In the genomic region with DNA sequence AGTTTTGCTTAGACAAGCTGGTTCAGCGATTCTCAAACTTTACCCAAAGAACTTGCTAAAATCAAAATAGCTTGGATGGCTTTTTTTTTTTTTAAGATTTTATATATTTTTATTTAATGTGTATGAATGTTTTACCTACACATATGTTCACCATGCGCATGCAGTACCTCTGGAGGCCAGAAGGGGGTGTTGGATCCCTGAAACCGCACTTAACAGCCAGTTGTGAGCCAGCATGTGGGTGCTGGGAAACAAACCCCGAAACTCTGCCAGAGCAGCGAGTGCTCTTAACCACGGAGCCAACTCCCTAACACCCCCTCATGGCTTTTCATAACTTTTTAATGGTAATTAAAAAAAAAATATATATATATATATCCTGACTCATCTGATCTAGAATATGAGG, we compare ENCODE assay signal across 17 mouse cellular contexts. TPM values are rescaled to one million over a fixed set of nuclear protein-coding genes. Genes with fewer than 3 reads are reported as not detected.
DNase-seq lines count a peak whose midpoint lies in the region; ATAC-seq and TF ChIP-seq lines count a peak whose summit lies in the region.
"Had no signal": no experiment of that assay in that cellular context is flagged by ENCODE, and none has a peak within 500 bp of the region (broad histone marks: within the 10 kb centered on the region; RNA-seq: fewer than 3 reads in every experiment).

No protein-coding gene starts in this region.

- H3K4me3 ChIP-seq in gastrocnemius, adult 2 months: no peak overlapping the region
- H3K4me3 ChIP-seq in liver, postnatal 0 days (ENCODE audit: low read depth, low read length): no peak overlapping the region
- no peak overlapping the region for H3K4me3 ChIP-seq in liver, embryonic 12.5 days
- no peak overlapping the region for H3K4me3 ChIP-seq in E14TG2a.4 (replicated peaks; ENCODE audit: low read length)
- H3K4me3 ChIP-seq: erythroblast, embryonic 14.5 days; liver, embryonic 15.5 days had no signal

- no peak overlapping the region for H3K4me2 ChIP-seq in liver, postnatal 0 days (ENCODE audit: low read depth, low read length)
- H3K4me2 ChIP-seq in liver, embryonic 12.5 days: no peak overlapping the region
- H3K4me2 ChIP-seq: liver, embryonic 15.5 days had no signal

- no peak for TF ChIP-seq EP300 in liver, postnatal 0 days (IDR thresholded peaks at IDR 0.05; ENCODE audit: low read depth)

- DNase-seq in gastrocnemius, adult 2 months: no peak
- no peak for DNase-seq in gastrocnemius, adult 8-10 months (ENCODE audit: low spot score in 2 of 2)
- DNase-seq in liver, postnatal 0 days: no peak
- DNase-seq in brain, embryonic 14.5 days (ENCODE audit: low read depth): no peak
- no peak for DNase-seq in ovary, adult 18-20 months (ENCODE audit: low spot score)
- no peak for DNase-seq in gastrocnemius, postnatal 25 days
- DNase-seq: kidney, postnatal 36 days; right cerebral cortex, adult 18-20 months had no signal

- 91% methylated on average over 6 of the region's 6 CpGs for WGBS in liver, postnatal 0 days (ENCODE audit: insufficient replicate concordance)
- WGBS in liver, embryonic 12.5 days (ENCODE audit: insufficient replicate concordance): 83% methylated on average over 6 of the region's 6 CpGs

- H3K27ac ChIP-seq in gastrocnemius, adult 2 months: peak overlapping the region; percentile 89
- H3K27ac ChIP-seq in liver, postnatal 0 days (ENCODE audit: low read depth): no peak overlapping the region
- no peak overlapping the region for H3K27ac ChIP-seq in liver, embryonic 12.5 days
- H3K27ac ChIP-seq: liver, embryonic 15.5 days had no signal

- H3K4me1 ChIP-seq in liver, postnatal 0 days (ENCODE audit: insufficient read depth): peaks cover 11% of the 10 kb centered on the region
- peaks cover 26% of the 10 kb centered on the region for H3K4me1 ChIP-seq in liver, embryonic 12.5 days
- peaks cover 48% of the 10 kb centered on the region for H3K4me1 ChIP-seq in E14TG2a.4 (replicated peaks; ENCODE audit: low read depth, low read length)

- H3K36me3 ChIP-seq in liver, postnatal 0 days (replicated peaks; ENCODE audit: insufficient read depth, low read length): no peaks in the 10 kb centered on the region
- H3K36me3 ChIP-seq in liver, embryonic 12.5 days: no peaks in the 10 kb centered on the region
- no peaks in the 10 kb centered on the region for H3K36me3 ChIP-seq in E14TG2a.4 (ENCODE audit: insufficient read depth, low read length)
- H3K36me3 ChIP-seq: liver, embryonic 15.5 days had no signal

- intact Hi-C loops in gastrocnemius, adult 2 months (cut with DNase I): loop anchor here (5.0 kb wide), 2 partner anchors 36 to 84 kb away; a partner anchor contains a TSS

- TF ChIP-seq POLR2A in brain, embryonic 14.5 days (IDR thresholded peaks at IDR 0.05; ENCODE audit: borderline replicate concordance, extremely low read depth, insufficient read depth, insufficient read length, poor library complexity, severe bottlenecking): no peak

- H3K27me3 ChIP-seq in liver, postnatal 0 days (ENCODE audit: insufficient read depth, low read length): no peaks in the 10 kb centered on the region
- peaks cover 14% of the 10 kb centered on the region; the same call in 1 of the 2 replicates for H3K27me3 ChIP-seq in liver, embryonic 12.5 days (replicated peaks)
- no peaks in the 10 kb centered on the region for H3K27me3 ChIP-seq in E14TG2a.4 (ENCODE audit: insufficient read depth, low read length)

- no peak for ATAC-seq in liver, postnatal 0 days
- no peak for ATAC-seq in liver, embryonic 12.5 days
- ATAC-seq: hindbrain, embryonic 16.5 days had no signal

- TF ChIP-seq CTCF in gastrocnemius, adult 2 months (IDR thresholded peaks at IDR 0.05): peak; percentile 56
- peak; percentile 56 for TF ChIP-seq CTCF in liver, postnatal 0 days (IDR thresholded peaks at IDR 0.05; ENCODE audit: low read depth)
- peak; percentile 97 for TF ChIP-seq CTCF in E14TG2a.4 (conservative IDR thresholded peaks at IDR 0.05; ENCODE audit: low read length)
- TF ChIP-seq CTCF in brain, embryonic 14.5 days (IDR thresholded peaks at IDR 0.05; ENCODE audit: borderline replicate concordance, extremely low read depth, insufficient read depth, insufficient read length): peak; percentile 49

- no peak overlapping the region for H3K9ac ChIP-seq in liver, postnatal 0 days (replicated peaks)
- no peak overlapping the region for H3K9ac ChIP-seq in liver, embryonic 12.5 days
- H3K9ac ChIP-seq: liver, embryonic 15.5 days had no signal

- no peaks in the 10 kb centered on the region for H3K9me3 ChIP-seq in liver, postnatal 0 days (ENCODE audit: low read length)
- H3K9me3 ChIP-seq in liver, embryonic 12.5 days (replicated peaks): no peaks in the 10 kb centered on the region
- 0 out of 2 replicates have a peak, but pooled peaks cover 4% of the 10 kb centered on the region for H3K9me3 ChIP-seq in E14TG2a.4 (ENCODE audit: low read length)
- H3K9me3 ChIP-seq: liver, embryonic 15.5 days had no signal

RNA-seq across cellular contexts. Expression of a gene that starts 4.1 kb away (rescaled TPM):
- total RNA-seq in gastrocnemius, adult 2 months (2021): 10 to 100 TPM; 32.1 to 38.7 TPM
- 10 to 100 TPM; 27.8 to 35.0 (median 29.8) TPM for total RNA-seq in gastrocnemius, adult 8-10 months (2022)
- polyA plus RNA-seq in liver, postnatal 0 days (2015; fragmentation: Nextera tagmentation; extraction: Ambion mirVana): 12.4 and 13.1 TPM in 2 replicates
- 11.6 and 11.9 TPM in 2 replicates for polyA plus RNA-seq in liver, embryonic 12.5 days (2016; fragmentation: Nextera tagmentation; extraction: Ambion mirVana)
- 21.2 and 23.6 TPM in 2 replicates for polyA plus RNA-seq in brain, embryonic 14.5 days (2012; rRNA removed)
- 10 to 100 TPM; 31.5 to 36.3 TPM for total RNA-seq in gastrocnemius, postnatal 25 days (2021)

RNA-seq across cellular contexts. Expression of a gene that starts 21.2 kb away (rescaled TPM):
- 10 to 100 TPM; 11.5 to 13.3 TPM for total RNA-seq in gastrocnemius, adult 2 months (2021)
- total RNA-seq in gastrocnemius, adult 8-10 months (2022): 10 to 100 TPM; 11.1 to 15.6 (median 13.1) TPM
- polyA plus RNA-seq in liver, postnatal 0 days (2015; fragmentation: Nextera tagmentation; extraction: Ambion mirVana): 7.6 and 8.3 TPM in 2 replicates
- 28.9 and 30.6 TPM in 2 replicates for polyA plus RNA-seq in liver, embryonic 12.5 days (2016; fragmentation: Nextera tagmentation; extraction: Ambion mirVana)
- 81.7 and 102 TPM in 2 replicates for polyA plus RNA-seq in brain, embryonic 14.5 days (2012; rRNA removed)
- total RNA-seq in gastrocnemius, postnatal 25 days (2021): 10 to 100 TPM; 12.8 to 14.3 TPM

RNA-seq across cellular contexts. Expression of a gene that starts 36.0 kb away (rescaled TPM):
- not detected for total RNA-seq in gastrocnemius, adult 2 months (2021)
- total RNA-seq in gastrocnemius, adult 8-10 months (2022): not detected
- not detected in 2 replicates for polyA plus RNA-seq in liver, postnatal 0 days (2015; fragmentation: Nextera tagmentation; extraction: Ambion mirVana)
- not detected in 2 replicates for polyA plus RNA-seq in liver, embryonic 12.5 days (2016; fragmentation: Nextera tagmentation; extraction: Ambion mirVana)
- polyA plus RNA-seq in brain, embryonic 14.5 days (2012; rRNA removed): 0.16 and 0.59 TPM in 2 replicates
- not detected for total RNA-seq in gastrocnemius, postnatal 25 days (2021)
- total RNA-seq: gastrocnemius, adult 18-20 months; left cerebral cortex, postnatal 10 days had no signal
- polyA plus RNA-seq: erythroblast, embryonic 14.5 days; heart, embryonic 14.5 days; liver, embryonic 15.5 days; neural tube, embryonic 11.5 days had no signal

RNA-seq across cellular contexts. Expression of a gene that starts 57.4 kb away (rescaled TPM):
- 10 to 100 TPM; 19.2 to 23.2 TPM for total RNA-seq in gastrocnemius, adult 2 months (2021)
- 10 to 100 TPM; 15.7 to 18.3 (median 17.0) TPM for total RNA-seq in gastrocnemius, adult 8-10 months (2022)
- 12.0 and 12.8 TPM in 2 replicates for polyA plus RNA-seq in liver, postnatal 0 days (2015; fragmentation: Nextera tagmentation; extraction: Ambion mirVana)
- 28.2 and 30.3 TPM in 2 replicates for polyA plus RNA-seq in liver, embryonic 12.5 days (2016; fragmentation: Nextera tagmentation; extraction: Ambion mirVana)
- 13.9 and 16.0 TPM in 2 replicates for polyA plus RNA-seq in brain, embryonic 14.5 days (2012; rRNA removed)
- 10 to 100 TPM; 14.1 to 15.3 TPM for total RNA-seq in gastrocnemius, postnatal 25 days (2021)
